Mouse (Mus musculus): Measurements from ENCODE around the gene Fanca.

Fanca gene

GRCm38 (mm10) chr8:123318467-123318911 is at the start of gene Fanca:
Gene Fanca (minus strand): TSS chr8:123318576.
- DNase-seq (ENCODE audit: low spot score in 2 of 2): peak; percentile 88 to 93

- DNase-seq (ENCODE audit: low spot score in 2 of 2): peak; percentile 47 to 79
These were observed 42.8 kb upstream of the Fanca start for GRCm38 (mm10) chr8:123361082-123361739.

- no peak for DNase-seq (ENCODE audit: low spot score in 2 of 2)
These were observed 34.8 kb upstream of the Fanca start for GRCm38 (mm10) chr8:123353216-123353615.

- DNase-seq (ENCODE audit: low spot score in 2 of 2): peak in 1 of 2 experiments; percentile 51
These were observed 34.4 kb upstream of the Fanca start for GRCm38 (mm10) chr8:123352786-123353185.

- no peak for DNase-seq (ENCODE audit: low spot score in 2 of 2)
These were observed 33.7 kb upstream of the Fanca start for GRCm38 (mm10) chr8:123352118-123352517.

- DNase-seq (ENCODE audit: low spot score in 2 of 2): no peak
These were observed 30.7 kb upstream of the Fanca start for GRCm38 (mm10) chr8:123349073-123349472.

- DNase-seq (ENCODE audit: low spot score in 2 of 2): peak; percentile 80 to 91
These were observed 30.0 kb upstream of the Fanca start for GRCm38 (mm10) chr8:123348237-123348843.

GRCm38 (mm10) chr8:123347293-123347692 is 28.9 kb upstream of the Fanca start:
- DNase-seq (ENCODE audit: low spot score in 2 of 2): no peak

- DNase-seq (ENCODE audit: low spot score in 2 of 2): no peak
These were observed 27.5 kb upstream of the Fanca start for GRCm38 (mm10) chr8:123345856-123346255.

- DNase-seq (ENCODE audit: low spot score in 2 of 2): no peak
These were observed 26.8 kb upstream of the Fanca start for GRCm38 (mm10) chr8:123345135-123345534.

GRCm38 (mm10) chr8:123343422-123343821 is 25.0 kb upstream of the Fanca start:
- DNase-seq (ENCODE audit: low spot score in 2 of 2): no peak

GRCm38 (mm10) chr8:123342911-123343310 is 24.5 kb upstream of the Fanca start:
- no peak for DNase-seq (ENCODE audit: low spot score in 2 of 2)

- no peak for DNase-seq (ENCODE audit: low spot score in 2 of 2)
These were observed 23.9 kb upstream of the Fanca start for GRCm38 (mm10) chr8:123342253-123342652.

GRCm38 (mm10) chr8:123341040-123342015 is 23.0 kb upstream of the Fanca start:
- no peak for DNase-seq (ENCODE audit: low spot score in 2 of 2)

- DNase-seq (ENCODE audit: low spot score in 2 of 2): no peak
These were observed 21.7 kb upstream of the Fanca start for GRCm38 (mm10) chr8:123340071-123340470.

GRCm38 (mm10) chr8:123337475-123337874 is 19.1 kb upstream of the Fanca start:
- DNase-seq (ENCODE audit: low spot score in 2 of 2): no peak

- no peak for DNase-seq (ENCODE audit: low spot score in 2 of 2)
These were observed 16.1 kb upstream of the Fanca start for GRCm38 (mm10) chr8:123334467-123334866.

GRCm38 (mm10) chr8:123333864-123334263 is 15.5 kb upstream of the Fanca start:
- no peak for DNase-seq (ENCODE audit: low spot score in 2 of 2)

- DNase-seq (ENCODE audit: low spot score in 2 of 2): no peak
These were observed 14.8 kb upstream of the Fanca start for GRCm38 (mm10) chr8:123333091-123333587.

GRCm38 (mm10) chr8:123332262-123333090 is 14.1 kb upstream of the Fanca start, which contains the start of gene Spire2:
Gene Spire2 (plus strand): TSS chr8:123332713.
- DNase-seq (ENCODE audit: low spot score in 2 of 2): peak; percentile 70 to 77

GRCm38 (mm10) chr8:123331810-123332209 is 13.4 kb upstream of the Fanca start:
- DNase-seq (ENCODE audit: low spot score in 2 of 2): no peak
